Mouse (Mus musculus): ENCODE results near the gene Sarm1. TPM values are rescaled to one million over a fixed set of nuclear protein-coding genes. Genes with fewer than 3 reads are reported as not detected.
A peak's percentile ranks its signal among the peaks of the same experiment; 100 is the strongest.

Sarm1 gene
- polyA plus RNA-seq, 1 experiment: 2.5 TPM

DNA sequence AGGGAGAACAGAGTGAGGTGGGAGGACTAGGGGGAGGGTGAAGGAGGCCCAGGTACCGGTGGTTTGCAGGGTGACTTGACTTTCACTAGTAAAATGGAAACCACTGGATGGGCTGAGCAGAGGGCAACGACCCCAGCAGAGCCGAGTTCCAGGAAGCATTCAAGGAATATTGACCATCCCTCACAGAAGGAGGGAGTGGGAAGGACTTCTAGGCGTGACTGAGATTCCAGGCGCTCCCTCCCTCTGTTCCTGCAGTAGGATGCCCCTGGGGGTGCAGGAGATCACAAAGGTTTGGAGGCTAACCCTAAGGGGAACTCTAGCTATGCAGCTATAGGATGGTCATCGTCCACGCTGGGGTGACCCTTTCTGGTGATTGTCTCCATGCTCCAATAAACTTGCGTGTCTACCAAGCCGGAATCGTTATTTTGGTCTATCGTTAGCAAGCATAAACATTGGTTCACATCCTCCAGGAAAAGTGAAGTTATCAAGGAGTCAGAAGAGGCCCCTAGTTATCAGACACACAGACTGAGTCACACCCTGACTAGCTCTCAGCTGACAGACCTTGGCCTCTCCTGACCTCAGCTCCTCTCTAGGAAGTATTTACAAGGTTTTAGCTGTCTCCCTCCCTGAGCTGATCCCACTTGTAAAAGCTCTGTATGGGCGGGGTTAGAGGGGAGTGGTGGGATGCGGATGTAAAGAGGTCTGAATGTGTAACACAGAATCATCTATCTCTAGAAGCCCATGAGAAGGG lies 34.1 kb downstream of the Sarm1 start:
- H3K27me3 ChIP-seq (ENCODE audit: control insufficient read depth, insufficient read depth, low read length): no peaks in the 10 kb centered on the region
- H3K27ac ChIP-seq (ENCODE audit: control insufficient read depth, insufficient read depth, low read depth, low read length): no peak overlapping the region

DNA sequence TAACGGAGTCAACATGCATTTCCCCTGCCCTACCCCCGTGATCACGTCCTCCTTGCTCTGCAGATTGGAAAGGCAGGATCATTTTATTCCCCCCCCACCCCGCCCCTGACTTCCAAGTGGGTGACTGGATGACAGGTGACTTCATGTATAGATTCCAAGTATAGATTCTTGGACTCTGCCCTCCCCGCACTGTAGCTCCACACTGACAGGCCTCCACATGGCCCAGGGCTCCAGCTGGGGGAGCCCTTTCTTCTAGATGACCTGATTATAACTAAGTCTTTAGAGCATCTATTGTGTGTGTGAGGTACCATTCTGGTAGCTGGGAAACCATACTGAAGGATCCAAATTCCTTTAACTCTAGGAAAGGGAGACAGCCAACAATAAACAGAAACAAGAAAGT lies 34.9 kb downstream of the Sarm1 start:
- Histone ChIP-seq H3K27me3 (ENCODE audit: control insufficient read depth, insufficient read depth, low read length) (no peaks in the 10 kb centered on the region), H3K27ac (ENCODE audit: control insufficient read depth, insufficient read depth, low read depth, low read length) (no peak overlapping the region), H3K4me3 (ENCODE audit: control insufficient read depth, low read depth, low read length) (no peak overlapping the region), H3K4me1 (ENCODE audit: control insufficient read depth, insufficient read depth, low read length) (peaks cover 18% of the 10 kb centered on the region), H3K36me3 (ENCODE audit: control insufficient read depth, insufficient read depth, low read length) (no peaks in the 10 kb centered on the region)
- TF ChIP-seq POLR2A (IDR thresholded peaks at IDR 0.05; ENCODE audit: control insufficient read depth, low read depth, low read length) (no peak), CTCF (IDR thresholded peaks at IDR 0.05; ENCODE audit: control insufficient read depth, insufficient read depth, insufficient replicate concordance, low read depth, low read length) (no peak)

More for the DNA sequence above, 34.1 kb downstream of the Sarm1 start:
- Histone ChIP-seq H3K4me1 (ENCODE audit: control insufficient read depth, insufficient read depth, low read length) (peaks cover 18% of the 10 kb centered on the region), H3K4me3 (ENCODE audit: control insufficient read depth, low read depth, low read length) (no peak overlapping the region), H3K36me3 (ENCODE audit: control insufficient read depth, insufficient read depth, low read length) (no peaks in the 10 kb centered on the region)
- TF ChIP-seq POLR2A (IDR thresholded peaks at IDR 0.05; ENCODE audit: control insufficient read depth, low read depth, low read length): no peak
- TF ChIP-seq CTCF (IDR thresholded peaks at IDR 0.05; ENCODE audit: control insufficient read depth, insufficient read depth, insufficient replicate concordance, low read depth, low read length): no peak

GRCm38 (mm10) chr11:78461894-78462293 lies 35.7 kb downstream of the Sarm1 start:
- Histone ChIP-seq H3K36me3 (ENCODE audit: control insufficient read depth, insufficient read depth, low read length) (no peaks in the 10 kb centered on the region), H3K27me3 (ENCODE audit: control insufficient read depth, insufficient read depth, low read length) (no peaks in the 10 kb centered on the region), H3K4me1 (ENCODE audit: control insufficient read depth, insufficient read depth, low read length) (peaks cover 18% of the 10 kb centered on the region), H3K27ac (ENCODE audit: control insufficient read depth, insufficient read depth, low read depth, low read length) (no peak overlapping the region), H3K4me3 (ENCODE audit: control insufficient read depth, low read depth, low read length) (no peak overlapping the region)
- TF ChIP-seq CTCF (IDR thresholded peaks at IDR 0.05; ENCODE audit: control insufficient read depth, insufficient read depth, insufficient replicate concordance, low read depth, low read length) (peak; percentile 42; the same call in 1 of the 2 replicates), POLR2A (IDR thresholded peaks at IDR 0.05; ENCODE audit: control insufficient read depth, low read depth, low read length) (no peak)

- Histone ChIP-seq H3K4me3 (ENCODE audit: control insufficient read depth, low read depth, low read length) (peak overlapping the region; percentile 13), H3K4me1 (ENCODE audit: control insufficient read depth, insufficient read depth, low read length) (peaks cover 11% of the 10 kb centered on the region), H3K36me3 (ENCODE audit: control insufficient read depth, insufficient read depth, low read length) (no peaks in the 10 kb centered on the region), H3K27me3 (ENCODE audit: control insufficient read depth, insufficient read depth, low read length) (no peaks in the 10 kb centered on the region), H3K27ac (ENCODE audit: control insufficient read depth, insufficient read depth, low read depth, low read length) (no peak overlapping the region)
- TF ChIP-seq CTCF (IDR thresholded peaks at IDR 0.05; ENCODE audit: control insufficient read depth, insufficient read depth, insufficient replicate concordance, low read depth, low read length) (no peak), POLR2A (IDR thresholded peaks at IDR 0.05; ENCODE audit: control insufficient read depth, low read depth, low read length) (no peak)
Measured at GRCm38 (mm10) chr11:78458740-78459139, 38.8 kb downstream of the Sarm1 start.

DNA sequence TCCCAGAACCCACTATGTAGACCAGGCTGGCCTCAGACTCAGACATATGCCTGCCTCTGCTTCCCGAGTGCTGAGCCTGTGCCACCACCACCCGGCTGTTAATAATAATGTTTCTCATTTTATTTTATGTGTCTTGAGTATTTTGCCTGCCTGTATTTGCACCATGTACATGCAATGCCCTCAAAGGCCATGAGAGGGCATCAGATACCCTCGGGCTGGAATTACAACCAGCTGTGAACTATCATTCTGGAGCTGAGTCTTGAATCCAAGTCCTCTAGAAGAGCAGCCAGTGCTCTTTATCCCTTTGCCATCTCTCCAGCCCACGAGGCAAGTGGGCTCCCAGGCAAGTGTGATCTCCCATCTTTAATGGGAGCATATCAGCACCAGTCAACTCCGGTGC lies 42.2 kb downstream of the Sarm1 start:
- TF ChIP-seq POLR2A (IDR thresholded peaks at IDR 0.05; ENCODE audit: control insufficient read depth, low read depth, low read length) (no peak), CTCF (IDR thresholded peaks at IDR 0.05; ENCODE audit: control insufficient read depth, insufficient read depth, insufficient replicate concordance, low read depth, low read length) (no peak)
- no peak overlapping the region for H3K4me3 ChIP-seq (ENCODE audit: control insufficient read depth, low read depth, low read length)
- H3K36me3 ChIP-seq (ENCODE audit: control insufficient read depth, insufficient read depth, low read length): no peaks in the 10 kb centered on the region
- no peaks in the 10 kb centered on the region for H3K27me3 ChIP-seq (ENCODE audit: control insufficient read depth, insufficient read depth, low read length)
- peaks cover 11% of the 10 kb centered on the region for H3K4me1 ChIP-seq (ENCODE audit: control insufficient read depth, insufficient read depth, low read length)
- no peak overlapping the region for H3K27ac ChIP-seq (ENCODE audit: control insufficient read depth, insufficient read depth, low read depth, low read length)

DNA sequence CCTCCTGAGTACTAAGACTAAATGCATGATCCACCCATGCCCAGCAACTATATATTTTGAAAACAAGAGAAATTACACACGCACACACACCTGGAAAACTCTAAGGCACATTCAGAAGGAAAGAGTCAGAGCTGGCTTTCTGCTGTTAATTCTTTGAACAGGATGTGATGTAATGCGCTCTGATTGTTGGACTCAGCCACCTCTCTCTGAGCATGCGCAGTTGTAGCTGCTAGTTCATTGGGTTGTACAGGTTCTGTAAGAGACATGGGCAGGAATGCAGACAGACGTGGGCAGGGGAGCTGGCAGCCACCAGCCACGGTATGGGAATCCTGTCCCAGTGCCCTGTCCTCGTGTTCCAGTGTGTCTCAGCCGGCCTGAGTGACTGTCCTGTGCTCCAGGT lies 43.3 kb downstream of the Sarm1 start:
- Histone ChIP-seq H3K4me3 (ENCODE audit: control insufficient read depth, low read depth, low read length) (no peak overlapping the region; the same call in 1 of the 2 replicates), H3K36me3 (ENCODE audit: control insufficient read depth, insufficient read depth, low read length) (no peaks in the 10 kb centered on the region), H3K27ac (ENCODE audit: control insufficient read depth, insufficient read depth, low read depth, low read length) (no peak overlapping the region), H3K27me3 (ENCODE audit: control insufficient read depth, insufficient read depth, low read length) (no peaks in the 10 kb centered on the region), H3K4me1 (ENCODE audit: control insufficient read depth, insufficient read depth, low read length) (peaks cover 11% of the 10 kb centered on the region)
- no peak for TF ChIP-seq CTCF (IDR thresholded peaks at IDR 0.05; ENCODE audit: control insufficient read depth, insufficient read depth, insufficient replicate concordance, low read depth, low read length)
- no peak for TF ChIP-seq POLR2A (IDR thresholded peaks at IDR 0.05; ENCODE audit: control insufficient read depth, low read depth, low read length)

- H3K4me3 ChIP-seq (ENCODE audit: control insufficient read depth, low read depth, low read length): no peak overlapping the region
- TF ChIP-seq CTCF (IDR thresholded peaks at IDR 0.05; ENCODE audit: control insufficient read depth, insufficient read depth, insufficient replicate concordance, low read depth, low read length) (peak; percentile 50; the same call in 1 of the 2 replicates), POLR2A (IDR thresholded peaks at IDR 0.05; ENCODE audit: control insufficient read depth, low read depth, low read length) (no peak)
- H3K27ac ChIP-seq (ENCODE audit: control insufficient read depth, insufficient read depth, low read depth, low read length): no peak overlapping the region
- no peaks in the 10 kb centered on the region for H3K36me3 ChIP-seq (ENCODE audit: control insufficient read depth, insufficient read depth, low read length)
- peaks cover 7% of the 10 kb centered on the region for H3K4me1 ChIP-seq (ENCODE audit: control insufficient read depth, insufficient read depth, low read length)
- H3K27me3 ChIP-seq (ENCODE audit: control insufficient read depth, insufficient read depth, low read length): no peaks in the 10 kb centered on the region
Measured at GRCm38 (mm10) chr11:78453675-78454074, 43.9 kb downstream of the Sarm1 start.
